Mouse (Mus musculus) urinary bladder, postnatal 36 days (tissue): ENCODE results near the gene Timm50.

Experiments used
- DNase-seq, 2 experiments: peaks; one replicate each; pipeline ENCODE4 v3.0.0; 2022; ENCODE audit warnings: low spot score in 2 of 2, mixed read lengths in 1 of 2

Timm50 gene

DNA sequence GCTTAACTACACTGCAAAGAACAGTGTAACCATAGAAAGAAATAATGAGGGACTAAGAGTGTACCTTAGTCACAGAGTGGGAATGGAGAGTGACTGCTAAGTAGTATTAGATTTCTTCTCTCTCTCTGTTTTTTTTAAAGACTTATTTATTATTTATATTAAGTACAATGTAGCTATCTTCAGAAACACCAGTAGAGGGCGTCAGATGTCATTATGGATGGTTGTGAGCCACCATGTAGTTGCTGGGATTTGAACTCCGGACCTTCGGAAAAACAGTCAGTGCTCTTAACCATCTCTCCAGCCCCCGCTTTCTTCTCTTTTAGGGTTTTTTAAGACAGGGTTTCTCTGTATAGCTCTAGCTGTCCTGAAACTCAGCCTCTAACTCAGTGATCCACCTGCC is 14.6 kb upstream of the Timm50 start:
- no peak for DNase-seq

DNA sequence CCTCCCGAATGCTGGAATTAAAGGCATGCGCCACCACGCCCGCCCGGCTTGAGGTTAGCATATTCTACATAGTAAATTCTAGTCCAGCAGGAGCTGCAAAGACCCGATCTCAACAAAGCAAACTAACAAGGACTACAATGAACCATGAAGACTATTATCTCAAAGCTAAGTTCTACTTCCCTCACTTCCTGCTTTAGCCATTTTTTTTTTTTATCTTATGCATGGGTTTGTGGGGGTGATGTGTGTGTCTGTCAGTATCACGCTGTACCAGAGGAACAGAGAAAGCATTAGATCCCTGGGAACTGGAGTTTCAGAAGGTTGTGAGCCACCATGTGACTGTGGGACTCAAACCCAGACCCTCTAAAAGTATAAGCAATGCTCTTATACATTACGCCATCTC is 13.4 kb upstream of the Timm50 start:
- DNase-seq: no peak

DNA sequence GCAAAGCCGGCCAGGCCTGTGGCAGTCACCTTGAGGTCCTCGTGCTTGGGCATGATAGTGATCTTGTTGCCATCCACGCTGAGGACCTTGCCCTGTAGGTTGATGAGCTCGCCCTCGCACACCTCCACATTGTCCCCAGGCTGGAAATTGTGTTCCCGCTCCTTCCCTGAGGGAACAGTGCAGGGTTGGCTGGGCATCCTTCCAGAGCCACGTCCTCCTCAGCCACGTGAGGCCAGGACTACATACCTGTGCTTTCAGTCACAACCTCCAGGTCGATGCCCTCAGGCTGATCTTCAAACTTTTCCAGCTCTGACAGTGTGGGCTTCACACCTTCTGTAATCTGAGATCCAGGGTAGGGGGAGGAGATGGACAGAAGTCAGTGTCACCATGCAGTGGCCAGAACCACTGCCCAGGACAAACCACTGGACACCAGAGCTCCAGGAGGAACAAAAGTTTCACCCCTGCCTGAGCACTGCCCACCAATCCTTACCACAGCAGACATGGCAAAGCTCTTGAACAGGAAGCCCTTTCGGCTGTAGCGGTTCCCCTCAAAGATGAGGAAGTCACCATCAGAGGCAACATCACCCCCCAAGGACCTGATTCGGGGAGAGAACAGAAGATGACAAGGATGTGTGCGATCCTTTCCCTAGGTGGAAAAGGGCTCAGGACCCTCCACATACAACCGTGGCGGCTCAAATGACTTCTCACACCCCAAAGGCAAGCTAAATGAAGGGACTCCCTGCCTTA is 10.3 kb upstream of the Timm50 start:
- DNase-seq: no peak

DNA sequence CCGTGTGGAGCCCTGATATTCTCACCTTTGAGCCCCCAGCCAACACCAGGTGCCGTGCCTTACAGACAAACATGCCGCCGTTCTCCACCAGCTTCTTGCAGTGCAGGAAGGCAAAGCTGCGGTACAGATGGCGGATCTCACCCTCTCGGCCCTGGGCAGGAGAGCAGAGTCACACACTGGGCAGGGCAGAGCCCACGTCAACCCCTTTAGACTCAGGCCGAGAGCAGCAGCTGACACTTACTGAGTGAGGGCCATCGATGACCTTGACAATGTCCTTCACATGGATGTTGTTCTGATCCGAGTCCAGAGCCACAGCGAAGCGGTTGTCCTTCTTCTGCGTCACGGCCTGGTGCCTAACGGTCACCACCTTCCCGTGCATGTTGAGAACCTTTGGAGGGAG is 6.8 kb upstream of the Timm50 start:
- no peak for DNase-seq

DNA sequence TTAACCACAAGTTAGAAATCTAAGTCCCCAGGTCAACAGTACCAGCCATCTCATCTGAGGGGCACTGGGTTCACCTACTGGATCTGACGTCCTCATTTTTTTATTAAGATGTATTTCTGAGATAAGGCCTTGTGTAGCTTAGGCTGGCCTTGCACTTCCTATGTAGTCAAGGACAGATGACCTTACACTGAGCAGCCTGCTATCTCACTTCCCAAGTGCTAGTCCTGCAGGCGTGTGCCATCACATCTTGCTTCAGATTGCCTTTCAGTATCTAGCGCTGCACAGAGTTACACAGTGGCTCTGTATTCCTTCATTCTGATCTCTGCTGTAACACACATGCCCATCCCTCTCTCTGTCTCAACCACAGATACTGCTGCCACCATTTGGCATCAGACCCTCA is 6.2 kb upstream of the Timm50 start:
- no peak for DNase-seq

- DNase-seq: peak in 1 of 2 experiments; percentile 28
These were observed 534 bp downstream of the Timm50 start for GRCm38 (mm10) chr7:28311151-28311925.

DNA sequence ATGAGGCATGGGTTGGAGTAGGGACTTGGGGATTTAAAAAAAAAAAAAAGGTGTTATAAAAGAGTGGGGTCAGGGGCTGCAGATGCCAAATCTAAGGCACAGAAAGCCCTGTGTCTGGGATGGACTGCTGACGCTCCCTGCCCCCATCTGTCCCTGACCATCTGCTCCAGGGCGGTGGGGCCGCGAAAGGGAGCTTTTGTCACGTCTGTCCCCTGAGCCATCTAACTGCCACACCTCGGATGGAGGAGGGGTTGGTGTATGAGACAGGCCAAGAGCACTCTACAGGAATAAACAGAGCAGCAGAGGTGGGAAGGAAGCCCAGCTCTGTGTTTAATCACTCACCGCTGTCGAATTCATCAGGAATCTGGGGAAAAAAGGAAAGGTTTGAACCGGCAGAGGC is 2.1 kb downstream of the Timm50 start:
- no peak for DNase-seq

- no peak for DNase-seq
These were observed 5.7 kb downstream of the Timm50 start for GRCm38 (mm10) chr7:28306216-28306615.

DNA sequence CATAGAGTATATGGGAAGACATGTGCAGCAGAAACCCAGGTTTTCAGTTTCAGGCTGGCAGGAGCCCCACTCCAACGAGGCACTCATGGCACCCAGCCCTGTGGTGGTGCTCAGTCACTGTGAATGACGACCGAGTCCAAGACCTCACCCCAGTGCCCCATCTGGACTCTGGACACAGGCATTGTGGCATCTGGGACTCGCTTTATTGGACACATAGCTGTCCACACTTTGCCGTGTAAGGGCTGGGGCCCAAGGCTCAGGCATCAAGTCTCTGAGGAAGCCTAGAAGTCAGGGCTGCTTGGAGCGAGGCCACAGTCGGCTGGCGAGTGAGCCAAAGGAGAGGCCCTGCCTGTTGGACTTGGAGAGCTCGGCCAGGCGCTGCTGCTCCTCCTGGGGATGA is 6.2 kb downstream of the Timm50 start:
- DNase-seq: peak in 1 of 2 experiments; percentile 58

- DNase-seq: peak in 1 of 2 experiments; percentile 35
These were observed 10.0 kb downstream of the Timm50 start, which contains the start of gene Dll3 for GRCm38 (mm10) chr7:28301616-28302433. Gene Dll3, minus strand, starts transcription at chr7:28302238.

DNA sequence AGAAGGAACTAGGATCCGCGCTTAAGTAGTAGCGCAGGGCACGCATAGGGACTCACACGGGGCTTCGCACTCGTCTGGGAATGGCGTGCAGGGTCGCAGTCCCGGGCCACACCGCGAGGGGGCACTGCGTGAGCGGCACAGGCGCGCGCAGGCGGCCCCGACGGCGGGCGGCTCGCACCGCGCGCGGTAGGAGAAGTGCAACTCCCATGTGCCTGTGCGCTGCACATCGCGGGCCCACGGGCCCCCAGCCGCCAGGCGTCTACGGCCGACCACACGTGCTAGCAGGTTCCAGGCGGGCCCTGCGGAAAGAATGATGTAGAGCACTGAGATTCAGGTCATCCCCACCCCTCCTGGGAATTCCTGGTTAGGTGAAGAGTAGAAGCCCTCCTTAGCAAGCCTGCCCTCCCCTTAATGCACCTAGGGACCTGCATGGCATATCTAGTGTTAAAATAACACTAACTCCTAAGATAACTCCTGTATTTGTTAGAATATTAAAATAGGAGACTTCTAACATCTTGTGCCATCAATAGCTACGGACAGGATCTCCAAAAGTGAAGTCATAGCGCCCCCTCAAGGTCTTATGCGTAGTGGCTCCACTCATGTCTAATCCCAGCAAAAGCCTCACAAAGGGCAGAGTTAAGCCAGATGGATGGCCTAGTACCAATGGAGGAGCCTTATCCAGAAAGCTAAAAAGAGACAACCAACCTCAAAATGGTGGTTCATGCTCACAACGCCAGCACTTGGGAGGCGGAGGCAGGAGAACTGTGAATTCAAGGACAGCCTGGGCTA is 12.8 kb downstream of the Timm50 start:
- peak in 1 of 2 experiments; percentile 30 for DNase-seq

DNA sequence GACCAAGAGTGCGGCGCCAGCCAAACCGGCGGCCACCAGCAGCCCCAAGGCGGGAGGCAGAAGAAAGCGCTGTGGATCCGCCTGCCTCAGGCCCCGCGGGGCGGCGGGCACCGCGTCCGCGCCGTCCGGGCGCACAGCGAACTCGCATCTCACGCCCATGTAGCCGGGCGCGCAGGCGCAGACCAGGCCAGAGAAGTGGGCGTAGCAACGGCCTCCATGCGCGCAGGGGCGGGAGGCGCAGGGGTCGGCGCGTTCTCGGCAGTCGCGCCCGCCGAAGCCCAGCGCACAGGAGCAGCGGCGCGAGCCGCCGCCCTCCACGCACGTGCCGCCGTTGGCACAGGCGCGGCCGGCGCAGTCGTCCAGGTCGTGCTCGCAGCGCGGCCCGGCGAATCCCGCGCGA is 17.4 kb downstream of the Timm50 start:
- peak; percentile 34 to 44 for DNase-seq

DNA sequence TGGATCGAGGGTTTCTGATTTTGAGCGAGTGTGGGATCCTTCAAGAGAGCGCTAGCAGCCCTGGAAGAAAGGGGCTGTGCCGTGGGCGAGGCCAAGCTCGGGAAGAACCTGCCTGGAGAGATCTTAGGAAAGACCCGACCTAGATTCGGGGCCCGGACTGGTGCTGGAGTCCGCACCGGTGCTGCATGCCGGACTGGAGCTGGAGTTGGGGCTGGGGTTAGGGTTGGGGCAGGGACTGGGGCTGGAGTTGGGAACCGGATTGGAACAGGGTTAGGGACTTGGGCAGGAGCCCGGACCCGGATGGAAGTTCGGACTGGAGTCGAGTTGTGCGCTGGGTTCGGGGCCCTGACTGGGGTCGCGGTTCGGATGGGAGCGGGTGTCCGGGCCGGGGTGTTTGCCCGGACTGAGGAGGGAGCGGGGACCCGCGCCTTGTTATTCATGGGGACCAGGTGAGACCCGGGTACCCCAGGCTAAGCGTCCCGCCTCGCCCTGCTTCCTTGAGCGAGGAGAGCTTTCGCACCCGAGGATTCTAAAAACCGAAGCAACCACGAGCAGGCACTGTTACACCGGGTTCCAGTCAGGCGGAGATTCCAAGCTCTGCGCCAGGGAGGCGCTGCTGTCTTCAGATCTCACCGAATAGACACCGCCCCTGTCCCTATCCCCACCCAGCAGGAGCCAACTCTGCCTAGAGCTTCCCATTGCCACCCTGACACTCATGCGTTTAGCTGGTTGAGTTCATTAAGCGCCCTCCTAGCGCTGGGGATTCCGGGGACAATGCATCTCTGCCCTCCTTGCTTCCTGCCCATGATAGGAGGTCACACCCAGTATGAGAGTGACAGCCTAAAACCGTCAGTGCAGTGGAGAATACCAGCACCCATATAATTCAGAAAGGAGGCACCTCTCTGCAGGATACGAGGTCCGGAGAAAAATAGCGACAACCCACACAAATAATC is 21.0 kb downstream of the Timm50 start, which contains the start of gene Selenov:
Gene Selenov (minus strand): TSS at position 549 of the 953 bp plus-strand sequence.
- no peak for DNase-seq

GRCm38 (mm10) chr7:28290165-28290564 is 21.7 kb downstream of the Timm50 start:
- no peak for DNase-seq

GRCm38 (mm10) chr7:28280630-28281029 is 31.2 kb downstream of the Timm50 start:
- no peak for DNase-seq

DNA sequence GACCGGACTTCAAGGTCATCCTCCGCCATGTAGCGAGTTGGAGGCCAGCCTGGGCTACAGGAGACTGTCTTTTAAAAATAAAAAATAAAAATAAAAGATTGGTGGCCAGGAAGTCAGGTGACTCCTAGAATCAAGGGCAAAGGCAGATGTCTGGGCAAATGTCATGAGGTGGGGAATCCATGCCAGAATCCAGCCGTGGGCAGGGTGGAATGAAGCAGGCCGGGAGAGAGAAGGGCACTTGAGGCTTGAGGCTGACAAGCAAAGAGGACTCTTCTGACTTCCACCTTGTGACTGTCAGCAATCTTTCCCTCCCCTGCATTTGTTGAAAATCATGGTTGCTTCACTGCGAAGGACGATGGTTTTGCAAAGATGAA is 33.6 kb downstream of the Timm50 start:
- DNase-seq: no peak

DNA sequence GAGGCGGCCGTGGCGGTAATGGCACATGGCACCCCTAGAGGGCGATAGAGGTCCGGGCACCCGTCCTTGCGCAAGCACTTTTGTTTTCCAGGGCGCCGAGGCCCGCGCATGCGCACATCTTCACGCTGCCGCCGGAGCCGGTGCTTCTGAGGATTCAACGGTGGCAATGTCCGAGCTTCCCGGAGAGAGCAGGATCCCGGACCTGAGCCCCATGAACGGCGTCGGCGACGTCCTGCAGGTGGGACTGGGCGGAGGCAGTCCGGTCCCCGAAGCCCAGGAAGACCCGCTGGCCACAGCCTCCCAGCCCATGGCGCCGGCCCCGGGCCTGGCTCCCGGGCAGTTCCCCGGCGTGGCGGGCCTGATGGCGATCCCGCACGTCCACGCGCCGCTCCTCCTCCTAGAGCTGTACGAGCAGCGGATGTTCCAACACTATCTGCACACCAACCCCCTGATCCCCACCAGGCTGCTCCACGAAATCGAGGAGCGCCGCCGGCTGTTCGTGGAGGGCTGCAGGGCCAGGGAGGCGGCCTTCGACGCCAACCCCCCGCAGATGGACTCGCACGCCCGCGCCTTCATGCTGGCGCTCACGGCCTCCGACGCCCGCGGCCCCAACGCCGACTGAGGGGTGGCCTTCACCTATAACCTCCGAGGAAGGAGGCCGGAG is 34.1 kb downstream of the Timm50 start, which contains the start of gene Eid2b:
Gene Eid2b (plus strand): TSS at position 125 of the 664 bp plus-strand sequence.
- DNase-seq: peak; percentile 91 to 96

DNA sequence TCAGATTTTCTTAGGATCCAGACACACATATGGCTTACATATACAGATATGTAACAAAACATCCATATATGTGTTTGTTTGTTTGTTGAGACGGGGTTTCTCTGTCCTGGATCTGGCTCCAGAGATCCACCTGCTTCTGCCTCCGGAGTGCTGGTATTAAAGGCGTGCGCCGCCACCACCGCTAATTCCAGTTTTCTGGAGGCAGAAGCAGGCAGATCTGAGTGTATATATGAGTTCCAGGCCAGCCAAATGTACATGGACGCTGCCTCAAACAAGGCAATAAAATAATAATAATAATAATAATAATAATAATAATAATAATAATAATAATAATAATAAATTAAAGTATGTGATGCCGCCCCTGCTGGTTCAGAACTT is 34.6 kb downstream of the Timm50 start:
- no peak for DNase-seq

- no peak for DNase-seq
These were observed 40.1 kb downstream of the Timm50 start for GRCm38 (mm10) chr7:28271761-28272160.

- DNase-seq: no peak
These were observed 42.5 kb downstream of the Timm50 start for GRCm38 (mm10) chr7:28269355-28269754.
